Mouse (Mus musculus): Measurements from ENCODE around the gene Lrmda. TPM values are rescaled to one million over a fixed set of nuclear protein-coding genes. Genes with fewer than 3 reads are reported as not detected.

Lrmda gene
- polyA plus RNA-seq, 1 experiment from 2014 or later, result 0.53 TPM

DNA sequence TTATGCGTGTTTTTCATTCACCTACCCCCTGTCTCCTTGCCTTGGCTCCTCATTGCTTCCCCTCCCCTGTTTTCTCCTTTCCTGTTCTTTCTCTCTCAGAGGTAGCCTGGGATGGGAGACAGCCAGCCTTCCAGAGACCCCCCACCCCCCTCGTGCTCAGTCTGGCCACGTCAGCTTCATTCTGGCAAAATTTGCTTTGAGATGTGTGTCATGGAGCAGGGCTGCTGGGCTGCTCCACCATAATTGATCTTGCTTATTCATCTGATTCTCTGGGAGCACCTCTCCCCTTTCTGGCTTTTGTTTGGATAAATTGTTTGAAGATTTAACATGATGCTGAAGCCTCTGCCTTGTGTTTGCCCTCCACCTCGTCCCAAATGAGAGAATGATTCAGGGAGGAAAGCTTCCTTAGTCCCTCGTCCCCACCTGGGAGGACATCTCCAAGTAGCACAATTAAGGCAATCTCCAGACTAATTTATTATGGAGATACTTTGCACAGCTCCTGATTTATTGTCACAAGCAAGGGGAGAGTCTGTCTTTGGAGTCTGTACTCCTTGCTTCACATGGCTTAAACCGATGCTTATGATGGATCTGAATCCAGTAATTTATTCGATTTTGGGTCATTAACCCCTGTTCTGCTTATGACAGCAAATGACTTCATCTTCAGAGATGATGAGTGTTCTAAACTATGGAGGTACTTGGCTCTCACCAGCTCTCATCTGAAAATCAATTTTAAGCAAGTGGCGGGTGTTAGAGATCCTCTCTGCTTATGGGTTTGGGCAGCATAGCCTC, 526.6 kb downstream of the Lrmda start:
- no peaks in the 10 kb centered on the region for H3K9me3 ChIP-seq (ENCODE audit: control insufficient read depth, low read length)
- H3K4me1 ChIP-seq (ENCODE audit: control insufficient read depth, insufficient read depth, low read length), result no peaks in the 10 kb centered on the region
- H3K4me2 ChIP-seq (replicated peaks; ENCODE audit: low read depth, low read length), result no peak overlapping the region
- no peaks in the 10 kb centered on the region for H3K36me3 ChIP-seq (ENCODE audit: control insufficient read depth, insufficient read depth, low read length)
- H3K9ac ChIP-seq (ENCODE audit: low read depth, low read length), result no peak overlapping the region
- no peak overlapping the region for H3K27ac ChIP-seq (ENCODE audit: low read depth, low read length)
- no peaks in the 10 kb centered on the region for H3K27me3 ChIP-seq (ENCODE audit: control insufficient read depth, insufficient read depth, low read length)
- 50% methylated on average over 8 of the region's 8 CpGs for WGBS
- peak; percentile 34; the same call in 1 of the 2 replicates for ATAC-seq (ENCODE audit: low FRiP score, low TSS enrichment)
- H3K4me3 ChIP-seq (ENCODE audit: low read length), result no peak overlapping the region

DNA sequence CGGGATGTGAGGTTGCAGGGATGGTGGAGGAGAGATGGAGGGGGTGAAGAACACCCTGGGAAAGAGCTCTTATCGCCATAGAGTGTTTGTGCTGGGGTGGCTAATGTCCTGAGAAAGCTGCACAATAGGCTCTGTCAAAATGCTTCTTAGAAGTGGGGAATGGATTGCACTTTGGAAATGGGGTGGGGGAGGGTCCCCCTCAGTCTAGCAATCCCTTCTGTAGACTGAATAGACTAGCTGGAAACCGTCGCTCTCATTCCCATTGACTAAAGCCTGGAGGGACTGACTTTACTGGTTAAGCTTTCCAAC, 527.1 kb downstream of the Lrmda start:
- ATAC-seq (ENCODE audit: low FRiP score, low TSS enrichment), result no peak
- no peak overlapping the region for H3K9ac ChIP-seq (ENCODE audit: low read depth, low read length)
- no peak overlapping the region for H3K4me2 ChIP-seq (replicated peaks; ENCODE audit: low read depth, low read length)
- 82% methylated on average over 4 of the region's 4 CpGs for whole genome bisulfite sequencing
- no peaks in the 10 kb centered on the region for H3K9me3 ChIP-seq (ENCODE audit: control insufficient read depth, low read length)
- no peaks in the 10 kb centered on the region for H3K36me3 ChIP-seq (ENCODE audit: control insufficient read depth, insufficient read depth, low read length)
- no peaks in the 10 kb centered on the region for H3K27me3 ChIP-seq (ENCODE audit: control insufficient read depth, insufficient read depth, low read length)
- no peak overlapping the region for H3K4me3 ChIP-seq (ENCODE audit: low read length)
- no peaks in the 10 kb centered on the region for H3K4me1 ChIP-seq (ENCODE audit: control insufficient read depth, insufficient read depth, low read length)
- H3K27ac ChIP-seq (ENCODE audit: low read depth, low read length), result no peak overlapping the region

DNA sequence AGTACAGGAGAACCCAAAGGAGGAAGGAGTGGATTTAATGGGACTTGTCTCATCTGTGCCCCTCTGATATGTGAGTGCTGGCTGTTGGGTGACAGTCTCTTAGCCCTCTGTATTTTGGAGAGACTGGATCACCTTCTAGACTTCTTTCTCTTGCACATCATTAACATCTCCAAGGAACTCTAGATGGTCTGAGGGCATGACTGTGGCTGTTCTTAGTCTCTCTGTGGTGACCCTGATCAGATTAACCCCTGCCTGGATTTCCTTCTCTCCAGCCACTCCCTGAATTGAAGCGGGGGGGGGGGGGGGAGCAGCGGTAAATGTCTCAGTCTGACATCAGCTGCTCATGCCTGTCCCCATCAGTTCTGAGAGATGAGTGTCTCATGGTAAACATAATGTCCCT, 528.8 kb downstream of the Lrmda start:
- WGBS, result 73% methylated on average over 2 of the region's 2 CpGs

DNA sequence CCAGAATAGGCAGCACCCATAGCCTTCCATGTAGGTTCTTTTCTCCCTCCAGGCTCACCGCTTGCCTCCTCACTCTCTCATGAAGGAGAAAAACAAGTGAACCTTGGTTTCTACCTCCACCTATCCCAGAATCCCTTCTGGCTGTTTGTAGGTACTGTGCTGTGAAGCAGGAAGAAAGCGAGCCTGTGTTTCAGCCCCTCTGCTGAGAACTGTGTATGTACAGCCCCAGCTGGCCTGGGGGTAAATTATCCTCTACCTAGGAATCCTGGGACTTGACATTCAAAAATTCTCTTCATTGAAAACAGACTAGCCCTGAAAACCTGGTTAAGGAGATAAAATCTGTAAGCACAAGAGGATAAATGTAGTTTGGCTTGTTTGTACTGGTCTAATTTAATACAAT, 529.7 kb downstream of the Lrmda start:
- Histone ChIP-seq H3K27ac (ENCODE audit: low read depth, low read length) (peak overlapping the region; percentile 14), H3K36me3 (ENCODE audit: control insufficient read depth, insufficient read depth, low read length) (no peaks in the 10 kb centered on the region), H3K27me3 (ENCODE audit: control insufficient read depth, insufficient read depth, low read length) (no peaks in the 10 kb centered on the region), H3K9me3 (ENCODE audit: control insufficient read depth, low read length) (no peaks in the 10 kb centered on the region), H3K9ac (ENCODE audit: low read depth, low read length) (no peak overlapping the region), H3K4me2 (replicated peaks; ENCODE audit: low read depth, low read length) (no peak overlapping the region), H3K4me1 (ENCODE audit: control insufficient read depth, insufficient read depth, low read length) (no peaks in the 10 kb centered on the region), H3K4me3 (ENCODE audit: low read length) (no peak overlapping the region)
- WGBS, result 75% methylated on average over 2 of the region's 2 CpGs
- peak; percentile 51; the same call in 1 of the 2 replicates for ATAC-seq (ENCODE audit: low FRiP score, low TSS enrichment)

More for the DNA sequence above, 528.8 kb downstream of the Lrmda start:
- no peak for ATAC-seq (ENCODE audit: low FRiP score, low TSS enrichment)
- no peak overlapping the region for H3K4me3 ChIP-seq (ENCODE audit: low read length)
- H3K27me3 ChIP-seq (ENCODE audit: control insufficient read depth, insufficient read depth, low read length), result no peaks in the 10 kb centered on the region
- H3K27ac ChIP-seq (ENCODE audit: low read depth, low read length), result no peak overlapping the region
- H3K9me3 ChIP-seq (ENCODE audit: control insufficient read depth, low read length), result no peaks in the 10 kb centered on the region
- H3K4me2 ChIP-seq (replicated peaks; ENCODE audit: low read depth, low read length), result no peak overlapping the region
- no peaks in the 10 kb centered on the region for H3K36me3 ChIP-seq (ENCODE audit: control insufficient read depth, insufficient read depth, low read length)
- H3K4me1 ChIP-seq (ENCODE audit: control insufficient read depth, insufficient read depth, low read length), result no peaks in the 10 kb centered on the region
- no peak overlapping the region for H3K9ac ChIP-seq (ENCODE audit: low read depth, low read length)

DNA sequence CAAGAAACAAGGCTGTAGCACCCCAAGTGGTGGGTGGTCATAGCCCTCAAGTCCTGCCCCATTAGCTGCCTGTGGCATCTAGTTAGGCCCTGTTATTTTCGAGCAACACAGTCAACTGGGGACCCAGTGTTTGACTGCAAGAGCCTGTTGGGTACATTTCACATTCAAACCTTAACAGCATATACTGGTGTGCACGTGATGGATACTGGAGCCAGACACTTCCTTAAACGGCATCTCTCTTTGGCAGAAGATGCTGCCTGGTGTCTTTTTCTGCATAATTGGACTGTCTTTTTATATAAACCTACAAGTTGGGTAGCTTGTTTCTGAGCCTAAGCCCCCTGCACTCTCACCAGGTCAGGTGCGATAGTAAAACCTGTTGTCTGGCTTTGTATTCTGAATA, 532.8 kb downstream of the Lrmda start:
- no peak overlapping the region for H3K27ac ChIP-seq (ENCODE audit: low read depth, low read length)
- no peaks in the 10 kb centered on the region for H3K36me3 ChIP-seq (ENCODE audit: control insufficient read depth, insufficient read depth, low read length)
- 83% methylated on average over 4 of the region's 4 CpGs for WGBS
- no peak overlapping the region for H3K9ac ChIP-seq (ENCODE audit: low read depth, low read length)
- no peaks in the 10 kb centered on the region for H3K27me3 ChIP-seq (ENCODE audit: control insufficient read depth, insufficient read depth, low read length)
- H3K9me3 ChIP-seq (ENCODE audit: control insufficient read depth, low read length), result no peaks in the 10 kb centered on the region
- no peak overlapping the region for H3K4me2 ChIP-seq (replicated peaks; ENCODE audit: low read depth, low read length)
- no peaks in the 10 kb centered on the region for H3K4me1 ChIP-seq (ENCODE audit: control insufficient read depth, insufficient read depth, low read length)
- ATAC-seq (ENCODE audit: low FRiP score, low TSS enrichment), result no peak
- no peak overlapping the region for H3K4me3 ChIP-seq (ENCODE audit: low read length)

DNA sequence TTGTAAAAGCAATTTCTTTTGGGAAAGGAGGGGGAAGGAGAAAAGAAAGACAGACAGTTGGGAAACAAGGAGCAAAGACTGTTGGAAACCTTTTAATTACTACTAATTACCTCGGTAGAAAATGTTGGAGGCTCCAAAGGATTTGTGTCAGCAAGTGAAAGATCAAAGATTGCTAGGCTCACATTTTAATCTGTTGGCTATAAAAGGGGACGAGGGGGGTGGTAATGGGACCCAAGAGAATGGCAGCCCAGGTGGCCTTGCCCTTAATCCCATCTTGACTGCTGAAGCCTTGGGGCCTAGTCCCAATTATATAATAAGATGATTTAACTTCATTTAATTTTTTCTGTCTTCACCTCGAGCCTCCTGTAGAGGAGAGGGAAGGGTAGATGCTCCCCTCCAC, 533.3 kb downstream of the Lrmda start:
- no peaks in the 10 kb centered on the region for H3K9me3 ChIP-seq (ENCODE audit: control insufficient read depth, low read length)
- H3K4me1 ChIP-seq (ENCODE audit: control insufficient read depth, insufficient read depth, low read length), result no peaks in the 10 kb centered on the region
- no peak overlapping the region for H3K4me2 ChIP-seq (replicated peaks; ENCODE audit: low read depth, low read length)
- WGBS, result 52% methylated on average over 3 of the region's 3 CpGs
- H3K36me3 ChIP-seq (ENCODE audit: control insufficient read depth, insufficient read depth, low read length), result no peaks in the 10 kb centered on the region
- ATAC-seq (ENCODE audit: low FRiP score, low TSS enrichment), result no peak
- H3K9ac ChIP-seq (ENCODE audit: low read depth, low read length), result no peak overlapping the region
- no peaks in the 10 kb centered on the region for H3K27me3 ChIP-seq (ENCODE audit: control insufficient read depth, insufficient read depth, low read length)
- H3K4me3 ChIP-seq (ENCODE audit: low read length), result no peak overlapping the region
- H3K27ac ChIP-seq (ENCODE audit: low read depth, low read length), result no peak overlapping the region

DNA sequence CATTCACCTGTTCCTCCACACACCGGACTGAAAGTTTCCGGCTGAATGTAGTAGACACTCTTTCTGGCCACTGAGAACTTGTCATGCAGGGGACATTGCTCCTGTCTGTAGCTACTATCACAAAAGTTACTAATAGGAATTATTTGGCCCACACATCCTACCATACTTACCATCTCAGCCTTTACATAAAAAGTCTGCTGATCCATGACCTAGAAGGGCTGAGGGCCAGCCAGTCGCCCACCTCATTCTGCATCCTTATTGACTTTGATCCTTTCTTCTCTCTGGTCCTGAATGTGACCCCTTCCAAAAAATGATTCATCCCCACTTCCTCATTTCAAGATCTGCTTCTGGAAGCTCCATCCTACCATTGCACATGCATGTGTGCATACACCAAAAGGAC, 534.2 kb downstream of the Lrmda start:
- WGBS, result 94% methylated on average over 3 of the region's 3 CpGs
- H3K36me3 ChIP-seq (ENCODE audit: control insufficient read depth, insufficient read depth, low read length), result no peaks in the 10 kb centered on the region
- no peak overlapping the region for H3K4me3 ChIP-seq (ENCODE audit: low read length)
- no peak for ATAC-seq (ENCODE audit: low FRiP score, low TSS enrichment)
- H3K27ac ChIP-seq (ENCODE audit: low read depth, low read length), result no peak overlapping the region
- no peaks in the 10 kb centered on the region for H3K27me3 ChIP-seq (ENCODE audit: control insufficient read depth, insufficient read depth, low read length)
- H3K9me3 ChIP-seq (ENCODE audit: control insufficient read depth, low read length), result no peaks in the 10 kb centered on the region
- no peak overlapping the region for H3K9ac ChIP-seq (ENCODE audit: low read depth, low read length)
- H3K4me2 ChIP-seq (replicated peaks; ENCODE audit: low read depth, low read length), result no peak overlapping the region
- H3K4me1 ChIP-seq (ENCODE audit: control insufficient read depth, insufficient read depth, low read length), result no peaks in the 10 kb centered on the region

DNA sequence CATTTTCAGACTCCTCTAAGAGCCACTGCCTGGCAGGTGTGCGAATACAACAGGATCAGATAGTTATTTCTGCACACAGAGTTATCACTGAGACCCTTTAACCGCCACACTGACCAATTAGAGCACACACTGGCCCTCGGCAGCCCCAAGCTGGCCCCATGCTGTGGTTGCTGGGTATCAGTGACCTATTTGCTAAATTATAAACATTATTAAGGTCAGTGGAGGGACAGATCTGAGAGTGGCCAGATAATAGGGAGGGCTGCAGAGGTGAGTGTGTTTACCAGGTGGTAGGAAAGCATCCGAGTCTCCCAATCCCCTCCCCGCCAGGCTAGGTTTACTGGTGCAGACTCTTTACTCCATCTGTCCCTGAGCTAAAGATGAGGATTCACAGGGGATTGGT, 553.0 kb downstream of the Lrmda start:
- Histone ChIP-seq H3K4me1 (ENCODE audit: control insufficient read depth, insufficient read depth, low read length) (peaks cover 22% of the 10 kb centered on the region), H3K27ac (ENCODE audit: low read depth, low read length) (no peak overlapping the region), H3K9me3 (ENCODE audit: control insufficient read depth, low read length) (no peaks in the 10 kb centered on the region), H3K4me3 (ENCODE audit: low read length) (no peak overlapping the region), H3K36me3 (ENCODE audit: control insufficient read depth, insufficient read depth, low read length) (no peaks in the 10 kb centered on the region), H3K4me2 (replicated peaks; ENCODE audit: low read depth, low read length) (no peak overlapping the region), H3K9ac (ENCODE audit: low read depth, low read length) (no peak overlapping the region), H3K27me3 (ENCODE audit: control insufficient read depth, insufficient read depth, low read length) (no peaks in the 10 kb centered on the region)
- WGBS, result 88% methylated on average over 5 of the region's 5 CpGs
- no peak for ATAC-seq (ENCODE audit: low FRiP score, low TSS enrichment)

DNA sequence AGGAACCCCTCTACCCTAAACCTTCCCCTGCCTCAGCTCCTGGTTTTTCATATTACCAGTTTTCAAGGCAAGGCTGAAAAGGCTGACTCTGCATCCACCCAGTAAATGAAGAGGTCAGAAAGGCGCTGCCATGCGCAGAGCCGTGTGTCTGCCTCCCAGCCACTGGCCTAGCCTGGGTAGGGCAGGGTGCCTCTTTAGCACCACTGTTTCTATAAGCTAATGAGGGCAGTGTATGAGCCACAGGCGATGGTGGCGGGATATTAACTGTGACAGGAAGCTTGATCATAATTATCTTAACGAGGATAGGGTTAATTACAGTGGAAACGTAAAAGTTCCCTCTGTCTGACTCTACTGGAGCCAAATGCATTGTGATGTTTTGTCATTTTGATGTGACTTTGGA, 554.1 kb downstream of the Lrmda start:
- Histone ChIP-seq H3K4me3 (ENCODE audit: low read length) (no peak overlapping the region), H3K36me3 (ENCODE audit: control insufficient read depth, insufficient read depth, low read length) (no peaks in the 10 kb centered on the region), H3K9ac (ENCODE audit: low read depth, low read length) (no peak overlapping the region), H3K27ac (ENCODE audit: low read depth, low read length) (no peak overlapping the region), H3K4me2 (replicated peaks; ENCODE audit: low read depth, low read length) (no peak overlapping the region), H3K9me3 (ENCODE audit: control insufficient read depth, low read length) (no peaks in the 10 kb centered on the region), H3K4me1 (ENCODE audit: control insufficient read depth, insufficient read depth, low read length) (peaks cover 31% of the 10 kb centered on the region), H3K27me3 (ENCODE audit: control insufficient read depth, insufficient read depth, low read length) (no peaks in the 10 kb centered on the region)
- ATAC-seq (ENCODE audit: low FRiP score, low TSS enrichment), result no peak
- 80% methylated on average over 7 of the region's 7 CpGs for WGBS

Measured in kidney, embryonic 14.5 days (tissue).